Mouse (Mus musculus): Measurements from ENCODE around the gene Gpr1. TPM values are rescaled to one million over a fixed set of nuclear protein-coding genes. Genes with fewer than 3 reads are reported as not detected.

Gpr1 gene
- 3.2 TPM for polyA plus RNA-seq (2014; fragmentation: Illumina TruSeq; extraction: RNeasy Lipid Tissue Mini Kit (QIAGEN cat#74804))

GRCm38 (mm10) chr1:63214271-63214558, at the start of gene Gpr1:
Gpr1 (minus strand) TSS chr1:63214543.

GRCm38 (mm10) chr1:63176604-63177421, 37.5 kb downstream of the Gpr1 start, which contains the start of the genes Eef1b2 and Ndufs1:
Eef1b2 (plus strand) TSS chr1:63176825.
Ndufs1 (minus strand) TSS chr1:63176833.

Other genes with a start within 250 kb of the Gpr1 start
- gene Ino80d, start 99.9 kb downstream of the Gpr1 start, polyA plus RNA-seq (2014; fragmentation: Illumina TruSeq; extraction: RNeasy Lipid Tissue Mini Kit (QIAGEN cat#74804)), result 24.6 TPM
- 1,027 TPM for gene Eef1b2, start 37.7 kb downstream of the Gpr1 start, polyA plus RNA-seq (2014; fragmentation: Illumina TruSeq; extraction: RNeasy Lipid Tissue Mini Kit (QIAGEN cat#74804))
- 152 TPM for gene Ndufs1, start 37.7 kb downstream of the Gpr1 start, polyA plus RNA-seq (2014; fragmentation: Illumina TruSeq; extraction: RNeasy Lipid Tissue Mini Kit (QIAGEN cat#74804))
- 2.2 TPM for gene Zdbf2, start 58.7 kb upstream of the Gpr1 start, polyA plus RNA-seq (2014; fragmentation: Illumina TruSeq; extraction: RNeasy Lipid Tissue Mini Kit (QIAGEN cat#74804))
- gene Adam23, start 231.3 kb upstream of the Gpr1 start, polyA plus RNA-seq (2014; fragmentation: Illumina TruSeq; extraction: RNeasy Lipid Tissue Mini Kit (QIAGEN cat#74804)), result 6.4 TPM

All from ovary, adult 10 weeks (tissue).